ENCODE assay signal across 15 mouse cellular contexts in the genomic region with DNA sequence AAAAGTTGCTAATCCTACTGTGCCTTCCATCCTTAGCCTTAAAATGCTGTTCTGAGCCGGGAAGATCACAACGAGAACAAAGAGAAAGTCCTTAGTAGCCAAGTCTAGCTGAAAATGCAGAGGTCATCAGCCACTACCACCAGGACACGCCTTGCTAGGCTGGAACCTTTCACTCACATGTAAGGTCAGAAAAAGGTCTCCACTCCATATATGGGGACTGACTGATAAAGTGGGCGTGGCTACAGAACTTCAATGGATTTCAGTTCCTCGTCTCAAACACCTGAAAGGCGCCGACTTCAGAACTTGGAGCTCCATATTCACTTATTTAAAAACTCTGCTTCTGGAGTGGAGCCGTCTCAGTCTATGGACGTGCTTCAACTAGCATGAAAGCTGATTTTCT.
"Had no signal": no experiment of that assay in that cellular context is flagged by ENCODE, and none has a peak within 500 bp of the region (broad histone marks: within the 10 kb centered on the region; RNA-seq: fewer than 3 reads in every experiment).

No protein-coding gene starts in this region.

- H3K27ac ChIP-seq: limb, embryonic 12.5 days; liver, embryonic 15.5 days; lung, embryonic 15.5 days; midbrain, embryonic 10.5 days; neural tube, embryonic 12.5 days had no signal

- H3K36me3 ChIP-seq: lung, embryonic 15.5 days; neural tube, embryonic 12.5 days had no signal

- H3K27me3 ChIP-seq: limb, embryonic 12.5 days; liver, embryonic 15.5 days; lung, embryonic 15.5 days; neural tube, embryonic 12.5 days had no signal

- H3K4me2 ChIP-seq: limb, embryonic 12.5 days; liver, embryonic 11.5 days; liver, embryonic 15.5 days; lung, embryonic 15.5 days; neural tube, embryonic 12.5 days had no signal

- H3K4me3 ChIP-seq: limb, embryonic 12.5 days; liver, embryonic 15.5 days; lung, embryonic 15.5 days; midbrain, embryonic 10.5 days; neural tube, embryonic 12.5 days had no signal

- H3K9me3 ChIP-seq: liver, embryonic 15.5 days; lung, embryonic 15.5 days; neural tube, embryonic 12.5 days had no signal

- DNase-seq: kidney, adult 2 months; kidney, postnatal 25 days; layer of hippocampus, adult 9-11 months; layer of hippocampus, postnatal 36 days; lung, postnatal 14 days; midbrain, embryonic 14.5 days; retina, postnatal 1 day; right cerebral cortex, postnatal 4 days; thymus, postnatal 4 days had no signal

- H3K9ac ChIP-seq: limb, embryonic 12.5 days; liver, embryonic 15.5 days; lung, embryonic 15.5 days; neural tube, embryonic 12.5 days had no signal

- H3K4me1 ChIP-seq: limb, embryonic 12.5 days; midbrain, embryonic 10.5 days; neural tube, embryonic 12.5 days had no signal
